Comparison of ENCODE assay signal across 9 mouse cellular contexts in genomic region chr8:26677584-26678138, GRCm38 (mm10).
DNase-seq lines count a peak whose midpoint lies in the region; ATAC-seq and TF ChIP-seq lines count a peak whose summit lies in the region.
"Had no signal": no experiment of that assay in that cellular context is flagged by ENCODE, and none has a peak within 500 bp of the region (broad histone marks: within the 10 kb centered on the region; RNA-seq: fewer than 3 reads in every experiment).

No protein-coding gene starts in this region.

- peak overlapping the region; percentile 31 for H3K4me2 ChIP-seq in forebrain, embryonic 15.5 days (replicated peaks)
- H3K4me2 ChIP-seq in limb, embryonic 14.5 days (replicated peaks; ENCODE audit: low read depth, low read length, severe bottlenecking), result peak overlapping the region; percentile 28
- H3K4me2 ChIP-seq: lung, embryonic 15.5 days had no signal

- no peaks in the 10 kb centered on the region for H3K36me3 ChIP-seq in forebrain, embryonic 15.5 days
- H3K36me3 ChIP-seq in limb, embryonic 14.5 days (ENCODE audit: control insufficient read depth, insufficient read depth, low read length), result no peaks in the 10 kb centered on the region
- H3K36me3 ChIP-seq: lung, embryonic 15.5 days had no signal

- no peaks in the 10 kb centered on the region for H3K9me3 ChIP-seq in forebrain, embryonic 15.5 days
- no peaks in the 10 kb centered on the region for H3K9me3 ChIP-seq in limb, embryonic 14.5 days (ENCODE audit: control insufficient read depth, low read length)
- H3K9me3 ChIP-seq: lung, embryonic 15.5 days had no signal

- no peak for TF ChIP-seq POLR2A in limb, embryonic 14.5 days (IDR thresholded peaks at IDR 0.05; ENCODE audit: borderline replicate concordance, extremely low read depth, insufficient read depth, insufficient read length)

- H3K4me3 ChIP-seq in forebrain, embryonic 15.5 days, result peak overlapping the region; percentile 13; the same call in 1 of the 2 replicates
- H3K4me3 ChIP-seq in limb, embryonic 14.5 days (replicated peaks; ENCODE audit: low read length), result no peak overlapping the region
- H3K4me3 ChIP-seq: lung, embryonic 15.5 days had no signal

- H3K27me3 ChIP-seq in forebrain, embryonic 15.5 days, result 0 out of 2 replicates have a peak, but pooled peaks cover 9% of the 10 kb centered on the region
- H3K27me3 ChIP-seq in limb, embryonic 14.5 days (ENCODE audit: control insufficient read depth, insufficient read depth, low read length), result 0 out of 2 replicates have a peak, but pooled peaks cover 5% of the 10 kb centered on the region

- DNase-seq in right cerebral cortex, postnatal 4 days, result peak; percentile 16
- DNase-seq in right cerebral cortex, adult 18-20 months, result no peak
- DNase-seq in limb, embryonic 14.5 days (ENCODE audit: low spot score), result peak; percentile 77
- no peak for DNase-seq in MN1 (ENCODE audit: low spot score)
- no peak for DNase-seq in adrenal gland, postnatal 25 days
- DNase-seq: heart, postnatal 14 days had no signal

- peak; percentile 90 for ATAC-seq in forebrain, embryonic 15.5 days (replicated peaks)
- ATAC-seq in limb, embryonic 14.5 days (ENCODE audit: low FRiP score, low read depth), result 0 out of 2 replicates have a peak, but pooled peaks have one; percentile 16
- ATAC-seq in megakaryocyte, adult 5-6 weeks (ENCODE audit: poor library complexity, severe bottlenecking), result no peak

- H3K9ac ChIP-seq in forebrain, embryonic 15.5 days (replicated peaks), result no peak overlapping the region
- H3K9ac ChIP-seq in limb, embryonic 14.5 days (ENCODE audit: low read depth, low read length, severe bottlenecking), result no peak overlapping the region
- H3K9ac ChIP-seq: lung, embryonic 15.5 days had no signal

- 13% methylated on average over 18 of the region's 18 CpGs for WGBS in forebrain, embryonic 15.5 days
- WGBS in limb, embryonic 14.5 days, result 13% methylated on average over 18 of the region's 18 CpGs

- peaks cover 24% of the 10 kb centered on the region for H3K4me1 ChIP-seq in forebrain, embryonic 15.5 days
- peaks cover 20% of the 10 kb centered on the region for H3K4me1 ChIP-seq in limb, embryonic 14.5 days (ENCODE audit: control insufficient read depth, insufficient read depth, low read length)
- H3K4me1 ChIP-seq: lung, embryonic 15.5 days had no signal

- peak overlapping the region; percentile 49; the same call in 1 of the 2 replicates for H3K27ac ChIP-seq in forebrain, embryonic 15.5 days (replicated peaks)
- no peak overlapping the region for H3K27ac ChIP-seq in limb, embryonic 14.5 days (replicated peaks; ENCODE audit: low read depth, low read length)
- H3K27ac ChIP-seq: lung, embryonic 15.5 days had no signal

Comparison
In these comparisons a context has a peak if more than half of its experiments do, and no peak if none do; other contexts are left out.
1. DNase-seq: peak in right cerebral cortex, postnatal 4 days (single experiment) and limb, embryonic 14.5 days (single experiment); none in right cerebral cortex, adult 18-20 months (single experiment), MN1 (single experiment) and adrenal gland, postnatal 25 days (single experiment).